Comparison of ENCODE assay signal across 20 mouse cellular contexts in the genomic region with DNA sequence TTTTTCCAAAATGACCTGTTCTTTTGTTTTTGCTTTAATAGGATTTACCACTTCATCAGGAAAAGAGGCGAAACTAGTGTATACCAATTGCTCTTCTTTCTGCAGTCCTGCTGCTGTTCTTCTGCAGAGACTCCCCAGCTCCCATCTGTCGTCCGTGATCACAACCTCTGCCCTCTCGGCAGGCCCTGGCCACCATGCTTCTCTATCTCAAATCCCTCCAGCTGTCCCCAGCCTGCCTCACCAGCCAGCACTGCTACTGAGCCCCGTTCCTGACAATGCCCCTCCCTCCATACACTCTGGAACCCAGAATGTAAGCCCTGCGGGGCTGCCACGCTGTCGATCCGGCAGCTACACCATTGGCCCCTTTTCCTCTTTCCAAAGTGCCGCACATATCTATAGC.
A peak's percentile ranks its signal among the peaks of the same experiment; 100 is the strongest.
DNase-seq lines count a peak whose midpoint lies in the region; ATAC-seq lines count a peak whose summit lies in the region.
"Had no signal": no experiment of that assay in that cellular context is flagged by ENCODE, and none has a peak within 500 bp of the region (broad histone marks: within the 10 kb centered on the region; RNA-seq: fewer than 3 reads in every experiment).

No protein-coding gene starts in this region.

- DNase-seq in cerebellum, postnatal 14 days, result peak; percentile 22 to 27
- DNase-seq in cerebellum, adult 11-12 months, result no peak
- DNase-seq in heart, adult 11 months, result peak; percentile 82
- DNase-seq in heart, postnatal 10 days, result no peak
- DNase-seq in midbrain, embryonic 10.5 days (ENCODE audit: low spot score), result no peak
- DNase-seq: adrenal gland, adult 2 months; adrenal gland, postnatal 10 days; adrenal gland, postnatal 25 days; cerebellum, adult 11 months; cerebellum, adult 2 months; cerebellum, adult 9-11 months; cerebellum, postnatal 36 days; embryo, embryonic 11 days had no signal

- H3K27ac ChIP-seq in midbrain, embryonic 10.5 days (replicated peaks), result 0 out of 2 replicates have a peak overlapping the region, but pooled peaks have one; percentile 46
- H3K27ac ChIP-seq in midbrain, embryonic 16.5 days (ENCODE audit: low read length), result no peak overlapping the region
- H3K27ac ChIP-seq: embryonic facial prominence, embryonic 13.5 days; embryonic facial prominence, embryonic 15.5 days; forebrain, embryonic 10.5 days; forebrain, embryonic 12.5 days; forebrain, embryonic 15.5 days had no signal

- no peaks in the 10 kb centered on the region for H3K27me3 ChIP-seq in midbrain, embryonic 10.5 days (ENCODE audit: low read depth, poor library complexity, severe bottlenecking)
- no peaks in the 10 kb centered on the region for H3K27me3 ChIP-seq in midbrain, embryonic 16.5 days (ENCODE audit: control insufficient read depth, insufficient read depth, low read depth, low read length)
- H3K27me3 ChIP-seq: embryonic facial prominence, embryonic 13.5 days; embryonic facial prominence, embryonic 15.5 days; forebrain, embryonic 12.5 days; forebrain, embryonic 15.5 days had no signal

- no peak overlapping the region for H3K4me3 ChIP-seq in midbrain, embryonic 10.5 days
- no peak overlapping the region for H3K4me3 ChIP-seq in midbrain, embryonic 16.5 days (ENCODE audit: low read depth, low read length)
- H3K4me3 ChIP-seq: embryonic facial prominence, embryonic 13.5 days; embryonic facial prominence, embryonic 15.5 days; erythroblast, embryonic 14.5 days; forebrain, embryonic 10.5 days; forebrain, embryonic 12.5 days; forebrain, embryonic 15.5 days had no signal

- peaks cover 33% of the 10 kb centered on the region for H3K36me3 ChIP-seq in midbrain, embryonic 10.5 days
- peaks cover 8% of the 10 kb centered on the region; the same call in 1 of the 2 replicates for H3K36me3 ChIP-seq in midbrain, embryonic 16.5 days (ENCODE audit: control insufficient read depth, insufficient read depth, low read length)

- no peak overlapping the region for H3K4me2 ChIP-seq in midbrain, embryonic 16.5 days (ENCODE audit: low read length)
- H3K4me2 ChIP-seq: embryonic facial prominence, embryonic 13.5 days; embryonic facial prominence, embryonic 15.5 days; forebrain, embryonic 12.5 days; forebrain, embryonic 15.5 days had no signal

- no peak for ATAC-seq in midbrain, embryonic 16.5 days
- ATAC-seq: forebrain, embryonic 15.5 days had no signal

- intact Hi-C loops in heart, postnatal 10 days (cut with DNase I), result no loop called here

- WGBS in midbrain, embryonic 10.5 days, result 87% methylated on average over 10 of the region's 10 CpGs
- WGBS in midbrain, embryonic 16.5 days, result 79% methylated on average over 10 of the region's 10 CpGs

- no peak overlapping the region for H3K9ac ChIP-seq in midbrain, embryonic 16.5 days (ENCODE audit: low read depth, low read length)
- H3K9ac ChIP-seq: embryonic facial prominence, embryonic 13.5 days; embryonic facial prominence, embryonic 15.5 days; forebrain, embryonic 12.5 days; forebrain, embryonic 15.5 days had no signal

- H3K9me3 ChIP-seq in midbrain, embryonic 10.5 days (replicated peaks), result no peaks in the 10 kb centered on the region
- no peaks in the 10 kb centered on the region for H3K9me3 ChIP-seq in midbrain, embryonic 16.5 days (replicated peaks; ENCODE audit: control insufficient read depth, low read length, poor library complexity, severe bottlenecking)
- H3K9me3 ChIP-seq: embryonic facial prominence, embryonic 13.5 days; embryonic facial prominence, embryonic 15.5 days; forebrain, embryonic 10.5 days; forebrain, embryonic 12.5 days; forebrain, embryonic 15.5 days had no signal

- no peaks in the 10 kb centered on the region for H3K4me1 ChIP-seq in midbrain, embryonic 10.5 days
- no peaks in the 10 kb centered on the region for H3K4me1 ChIP-seq in midbrain, embryonic 16.5 days (ENCODE audit: control insufficient read depth, insufficient read depth, low read length)
- H3K4me1 ChIP-seq: embryonic facial prominence, embryonic 15.5 days; forebrain, embryonic 10.5 days; forebrain, embryonic 12.5 days had no signal

Comparison
In these comparisons a context has a peak if more than half of its experiments do, and no peak if none do; other contexts are left out.
1. DNase-seq: peak in cerebellum, postnatal 14 days (2 of 2) and heart, adult 11 months (single experiment); none in cerebellum, adult 11-12 months (single experiment), heart, postnatal 10 days (0 of 2) and midbrain, embryonic 10.5 days (single experiment).